Mouse (Mus musculus): ENCODE measurements around the gene Cdc26. TPM values are rescaled to one million over a fixed set of nuclear protein-coding genes. Genes with fewer than 3 reads are reported as not detected.

Cdc26 gene
- polyA plus RNA-seq, 1 experiment: not detected

- no peak for TF ChIP-seq POLR2A (IDR thresholded peaks at IDR 0.05; ENCODE audit: insufficient read depth, low read depth, low read length)
- no peak for TF ChIP-seq CTCF (IDR thresholded peaks at IDR 0.05; ENCODE audit: insufficient read depth, low read depth, low read length)
- WGBS: 69% methylated on average over 2 of the region's 2 CpGs
- Histone ChIP-seq H3K4me3 (ENCODE audit: insufficient read depth, low read depth, low read length) (no peak overlapping the region), H3K27ac (ENCODE audit: insufficient read depth, low read depth, low read length) (no peak overlapping the region), H3K4me1 (ENCODE audit: control insufficient read depth, insufficient read depth, low read length) (peaks cover 5% of the 10 kb centered on the region)
These were observed 1.9 kb upstream of the Cdc26 start for GRCm38 (mm10) chr4:62410325-62410724.

DNA sequence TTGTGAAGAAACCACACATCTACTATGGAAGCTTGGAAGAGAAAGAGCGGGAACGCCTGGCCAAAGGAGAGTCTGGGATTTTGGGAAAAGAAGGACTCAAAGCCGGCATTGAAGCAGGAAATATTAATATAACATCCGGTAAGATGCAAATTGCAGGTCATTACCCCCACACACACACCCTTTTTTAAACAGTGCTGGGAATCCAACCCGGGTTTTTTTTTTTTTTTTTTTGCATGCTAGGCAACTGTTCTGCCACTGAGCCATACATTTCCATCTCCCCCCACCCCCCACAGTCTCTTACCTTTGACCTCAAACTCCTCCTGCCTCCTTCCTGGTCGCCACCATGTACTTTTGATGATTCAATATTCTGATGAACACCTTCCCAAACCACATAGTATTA lies 1.2 kb upstream of the Cdc26 start:
- Histone ChIP-seq H3K4me1 (ENCODE audit: control insufficient read depth, insufficient read depth, low read length) (peaks cover 7% of the 10 kb centered on the region), H3K4me3 (ENCODE audit: insufficient read depth, low read depth, low read length) (peak overlapping the region; percentile 94; the same call in 1 of the 2 replicates), H3K27ac (ENCODE audit: insufficient read depth, low read depth, low read length) (no peak overlapping the region)
- TF ChIP-seq CTCF (IDR thresholded peaks at IDR 0.05; ENCODE audit: insufficient read depth, low read depth, low read length): no peak
- TF ChIP-seq POLR2A (IDR thresholded peaks at IDR 0.05; ENCODE audit: insufficient read depth, low read depth, low read length): no peak
- 18% methylated on average over 6 of the region's 6 CpGs for WGBS

DNA sequence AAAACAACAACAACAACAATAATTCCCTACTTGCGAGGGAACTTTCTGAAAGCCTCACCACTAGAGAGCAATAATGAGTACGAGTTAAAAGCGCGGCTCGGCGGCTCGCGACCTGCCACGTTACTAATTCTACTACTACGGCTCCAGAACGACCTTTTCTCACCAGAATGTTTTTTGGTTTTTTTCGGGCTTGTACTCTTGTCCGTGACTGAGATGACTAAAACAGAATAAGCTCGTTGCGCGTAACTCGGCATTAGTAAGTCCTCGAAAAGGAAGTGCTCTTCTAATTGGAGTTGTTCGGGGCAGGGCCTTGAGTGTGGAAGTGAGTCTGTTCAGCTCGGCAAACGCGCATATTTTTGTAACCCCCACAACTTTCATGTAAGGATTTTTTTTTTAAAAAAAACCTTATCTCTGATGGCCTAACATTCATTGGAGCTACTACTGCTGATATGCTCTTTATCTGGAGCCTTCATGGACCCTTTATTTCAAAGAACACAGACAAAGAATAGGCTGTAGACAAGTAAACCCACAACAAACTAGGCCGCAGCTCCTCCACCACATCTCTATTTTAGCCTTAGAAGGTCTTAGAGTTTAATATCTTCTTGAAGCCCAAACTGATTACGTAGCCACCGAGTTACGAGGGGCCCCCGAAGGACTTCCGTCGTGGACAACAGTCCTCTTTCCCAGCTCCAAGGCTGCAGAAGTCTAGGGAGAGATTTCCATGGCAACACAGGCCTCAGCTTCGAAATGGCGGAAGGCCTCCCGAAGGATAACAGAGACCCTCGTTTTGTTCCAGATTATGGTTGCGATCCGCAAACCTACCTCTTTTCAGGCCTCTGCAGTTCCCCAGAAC lies 486 bp downstream of the Cdc26 start:
- Histone ChIP-seq H3K27ac (ENCODE audit: insufficient read depth, low read depth, low read length) (peak overlapping the region; percentile 37), H3K4me1 (ENCODE audit: control insufficient read depth, insufficient read depth, low read length) (peaks cover 10% of the 10 kb centered on the region), H3K4me3 (ENCODE audit: insufficient read depth, low read depth, low read length) (peak overlapping the region; percentile 81)
- TF ChIP-seq CTCF (IDR thresholded peaks at IDR 0.05; ENCODE audit: insufficient read depth, low read depth, low read length) (0 out of 2 replicates have a peak, but pooled peaks have one; percentile 33), POLR2A (IDR thresholded peaks at IDR 0.05; ENCODE audit: insufficient read depth, low read depth, low read length) (no peak)
- under 1% methylated on average over 35 of the region's 35 CpGs for WGBS

GRCm38 (mm10) chr4:62406133-62406532 lies 2.3 kb downstream of the Cdc26 start:
- no peak overlapping the region for H3K4me3 ChIP-seq (ENCODE audit: insufficient read depth, low read depth, low read length)
- 69% methylated on average over 4 of the region's 4 CpGs for WGBS
- peaks cover 10% of the 10 kb centered on the region for H3K4me1 ChIP-seq (ENCODE audit: control insufficient read depth, insufficient read depth, low read length)
- H3K27ac ChIP-seq (ENCODE audit: insufficient read depth, low read depth, low read length): no peak overlapping the region
- TF ChIP-seq POLR2A (IDR thresholded peaks at IDR 0.05; ENCODE audit: insufficient read depth, low read depth, low read length) (no peak), CTCF (IDR thresholded peaks at IDR 0.05; ENCODE audit: insufficient read depth, low read depth, low read length) (no peak)

DNA sequence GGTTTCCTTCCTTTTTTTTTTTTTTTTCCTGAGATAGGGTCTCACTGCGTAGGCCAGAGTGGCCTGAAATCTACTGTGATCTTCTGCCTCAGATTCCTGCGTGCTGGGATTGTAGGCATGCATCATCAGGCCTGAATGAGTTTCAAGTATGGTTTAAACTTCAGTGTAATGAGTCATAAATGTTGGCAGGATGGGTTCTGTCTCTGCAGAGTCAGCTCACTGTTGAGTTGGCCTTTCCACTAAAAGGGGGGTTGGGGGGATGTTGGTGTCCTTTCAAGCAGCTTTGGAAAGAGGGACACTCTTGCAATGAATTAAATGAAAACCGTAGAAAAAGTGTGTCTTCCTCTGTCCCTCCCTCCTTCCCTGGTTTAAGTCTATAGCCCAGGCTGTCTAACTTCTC lies 9.5 kb downstream of the Cdc26 start:
- WGBS: 75% methylated on average over 3 of the region's 3 CpGs

DNA sequence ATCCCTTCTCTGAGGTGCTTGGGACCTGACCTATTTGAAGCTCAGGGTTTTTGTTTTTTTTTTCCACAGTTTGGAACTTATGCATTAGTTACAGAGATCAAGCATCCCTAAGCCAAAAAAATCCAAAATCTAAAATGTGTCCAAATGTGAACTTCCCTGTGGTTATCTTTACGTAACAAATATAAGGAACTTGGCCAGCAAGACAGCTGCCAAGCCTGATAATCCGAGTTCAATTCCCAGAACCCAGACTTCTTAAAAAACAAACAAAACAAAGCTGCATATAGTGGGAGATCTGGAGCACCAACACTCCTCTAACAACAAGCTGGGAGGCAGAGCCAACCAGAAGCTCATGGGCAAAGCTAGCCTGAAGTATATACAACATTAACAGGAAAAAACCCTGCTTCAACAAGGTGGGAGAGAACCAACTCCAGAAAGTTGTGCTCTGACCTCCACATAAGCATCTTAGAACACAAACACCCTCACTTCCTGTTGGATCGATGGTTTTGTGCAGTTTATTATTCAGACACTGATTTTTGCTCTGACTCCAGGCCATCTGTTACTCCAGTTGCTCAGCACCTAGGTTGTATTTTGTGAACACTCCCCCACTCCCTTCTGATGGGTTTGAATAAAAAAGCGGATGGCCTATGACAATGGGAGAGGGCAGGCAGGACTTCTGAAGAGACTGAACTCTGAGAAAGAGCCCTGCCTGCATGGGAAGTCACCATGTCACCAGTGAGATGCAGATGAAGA lies 10.7 kb downstream of the Cdc26 start:
- no peak for TF ChIP-seq CTCF (IDR thresholded peaks at IDR 0.05; ENCODE audit: insufficient read depth, low read depth, low read length)
- TF ChIP-seq POLR2A (IDR thresholded peaks at IDR 0.05; ENCODE audit: insufficient read depth, low read depth, low read length): no peak
- no peak overlapping the region for H3K4me3 ChIP-seq (ENCODE audit: insufficient read depth, low read depth, low read length)
- WGBS: 77% methylated on average over 4 of the region's 4 CpGs
- no peak overlapping the region for H3K27ac ChIP-seq (ENCODE audit: insufficient read depth, low read depth, low read length)
- H3K4me1 ChIP-seq (ENCODE audit: control insufficient read depth, insufficient read depth, low read length): 0 out of 2 replicates have a peak, but pooled peaks cover 2% of the 10 kb centered on the region

More for the DNA sequence above, 9.5 kb downstream of the Cdc26 start:
- no peaks in the 10 kb centered on the region for H3K4me1 ChIP-seq (ENCODE audit: control insufficient read depth, insufficient read depth, low read length)
- no peak overlapping the region for H3K4me3 ChIP-seq (ENCODE audit: insufficient read depth, low read depth, low read length)
- TF ChIP-seq POLR2A (IDR thresholded peaks at IDR 0.05; ENCODE audit: insufficient read depth, low read depth, low read length) (no peak), CTCF (IDR thresholded peaks at IDR 0.05; ENCODE audit: insufficient read depth, low read depth, low read length) (no peak)
- no peak overlapping the region for H3K27ac ChIP-seq (ENCODE audit: insufficient read depth, low read depth, low read length)

DNA sequence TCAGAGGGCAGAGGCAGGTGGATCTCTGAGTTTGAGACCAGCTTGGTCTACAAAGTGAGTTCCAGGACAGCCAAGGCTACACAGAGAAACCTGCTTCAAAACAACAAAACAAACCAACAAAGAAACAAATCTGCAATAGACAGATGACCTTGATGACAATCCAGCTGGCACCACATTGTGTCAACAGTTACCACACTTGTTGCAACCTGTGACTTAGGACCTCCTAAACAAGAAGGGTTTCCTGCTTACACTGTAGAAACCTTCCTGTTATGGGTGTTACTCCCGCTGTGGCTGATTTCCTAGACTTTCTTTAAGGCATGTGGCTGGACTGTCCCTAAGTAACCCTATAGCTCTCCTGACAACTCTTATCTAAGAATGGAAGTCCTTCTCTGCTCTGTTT lies 12.6 kb downstream of the Cdc26 start:
- TF ChIP-seq CTCF (IDR thresholded peaks at IDR 0.05; ENCODE audit: insufficient read depth, low read depth, low read length) (no peak), POLR2A (IDR thresholded peaks at IDR 0.05; ENCODE audit: insufficient read depth, low read depth, low read length) (no peak)
- 97% methylated on average over 1 of the region's 1 CpGs for WGBS
- Histone ChIP-seq H3K4me1 (ENCODE audit: control insufficient read depth, insufficient read depth, low read length) (0 out of 2 replicates have a peak, but pooled peaks cover 2% of the 10 kb centered on the region), H3K4me3 (ENCODE audit: insufficient read depth, low read depth, low read length) (no peak overlapping the region), H3K27ac (ENCODE audit: insufficient read depth, low read depth, low read length) (no peak overlapping the region)

GRCm38 (mm10) chr4:62393459-62393858 lies 15.0 kb downstream of the Cdc26 start:
- 39% methylated on average over 6 of the region's 6 CpGs for WGBS
- Histone ChIP-seq H3K4me3 (ENCODE audit: insufficient read depth, low read depth, low read length) (no peak overlapping the region), H3K27ac (ENCODE audit: insufficient read depth, low read depth, low read length) (no peak overlapping the region), H3K4me1 (ENCODE audit: control insufficient read depth, insufficient read depth, low read length) (0 out of 2 replicates have a peak, but pooled peaks cover 2% of the 10 kb centered on the region)
- TF ChIP-seq CTCF (IDR thresholded peaks at IDR 0.05; ENCODE audit: insufficient read depth, low read depth, low read length) (no peak), POLR2A (IDR thresholded peaks at IDR 0.05; ENCODE audit: insufficient read depth, low read depth, low read length) (no peak)

- no peak for TF ChIP-seq CTCF (IDR thresholded peaks at IDR 0.05; ENCODE audit: insufficient read depth, low read depth, low read length)
- TF ChIP-seq POLR2A (IDR thresholded peaks at IDR 0.05; ENCODE audit: insufficient read depth, low read depth, low read length): no peak
- H3K4me1 ChIP-seq (ENCODE audit: control insufficient read depth, insufficient read depth, low read length): 0 out of 2 replicates have a peak, but pooled peaks cover 2% of the 10 kb centered on the region
- no peak overlapping the region; the same call in 1 of the 2 replicates for H3K27ac ChIP-seq (ENCODE audit: insufficient read depth, low read depth, low read length)
- WGBS: 87% methylated on average over 7 of the region's 7 CpGs
- no peak overlapping the region for H3K4me3 ChIP-seq (ENCODE audit: insufficient read depth, low read depth, low read length)
These were observed 16.6 kb downstream of the Cdc26 start for GRCm38 (mm10) chr4:62391892-62392291.
